Mouse (Mus musculus) ES-E14 (cell line): ENCODE measurements around the gene Arhgap17. TPM values are rescaled to one million over a fixed set of nuclear protein-coding genes. Genes with fewer than 3 reads are reported as not detected.

Experiments
- DNase-seq: peaks from one replicate; pipeline ENCODE4 v3.0.0-alpha.2; 2013; ENCODE audit warnings: low read depth, low spot score
- H3K27ac ChIP-seq: 2 replicates; pipeline ENCODE4 v1.5.1; 2012; ENCODE audit warnings: low read depth, mild to moderate bottlenecking, low read length, moderate library complexity, mixed read lengths; ENCODE audit not compliant: poor library complexity, insufficient read depth, severe bottlenecking
- H3K36me3 ChIP-seq: 2 replicates; pipeline ENCODE4 v1.6.1; 2012; ENCODE audit warnings: mild to moderate bottlenecking, low read length, moderate library complexity, mixed read lengths; ENCODE audit not compliant: control insufficient read depth, poor library complexity, insufficient read depth, severe bottlenecking
- H3K4me1 ChIP-seq, 2 experiments: fragments of 150-350 bp in 1 of 2; sonication (generic) in 1 of 2; 2 replicates each; pipeline ENCODE4 v1.6.1; 2012; ENCODE audit warnings: low read length in 2 of 2, mild to moderate bottlenecking in 1 of 2, mixed read lengths in 1 of 2; ENCODE audit not compliant: control insufficient read depth in 2 of 2, insufficient read depth in 2 of 2, poor library complexity in 1 of 2
- H3K4me3 ChIP-seq, 2 experiments: fragments of 150-350 bp in 1 of 2; sonication (generic) in 1 of 2; 2 replicates each; pipeline ENCODE4 v1.5.1; 2012; ENCODE audit warnings: low read length in 2 of 2, low read depth in 1 of 2, mild to moderate bottlenecking in 1 of 2, mixed read lengths in 1 of 2; ENCODE audit not compliant: insufficient read depth in 1 of 2, poor library complexity in 1 of 2, severe bottlenecking in 1 of 2
- H3K9ac ChIP-seq: 2 replicates; pipeline ENCODE4 v1.6.1; 2012; ENCODE audit warnings: low read depth, mild to moderate bottlenecking, low read length, mixed read lengths; ENCODE audit not compliant: poor library complexity, insufficient read depth, severe bottlenecking
- H3K9me3 ChIP-seq: fragments of 150-350 bp; sonication (generic); 2 replicates; pipeline ENCODE4 v1.6.1; 2012; ENCODE audit warnings: low read depth, mild to moderate bottlenecking, low read length; ENCODE audit not compliant: control insufficient read depth, insufficient read depth
- CHD2 ChIP-seq: IDR thresholded peaks from 2 replicates; pipeline ENCODE4 v1.6.1; 2014; ENCODE audit warnings: mild to moderate bottlenecking, low read depth, low read length, inconsistent platforms
- HCFC1 ChIP-seq: IDR thresholded peaks from 2 replicates; pipeline ENCODE4 v1.6.1; 2012; ENCODE audit warnings: low read length, inconsistent platforms, borderline replicate concordance; ENCODE audit not compliant: insufficient read depth
- MAFK ChIP-seq: IDR thresholded peaks from 2 replicates; pipeline ENCODE4 v1.6.1; 2014; ENCODE audit warnings: mild to moderate bottlenecking, low read depth, low read length, inconsistent platforms; ENCODE audit not compliant: insufficient read depth
- ZC3H11A ChIP-seq: IDR thresholded peaks from 2 replicates; pipeline ENCODE4 v1.6.1; 2012; ENCODE audit warnings: low read depth, mild to moderate bottlenecking, inconsistent platforms, low read length, borderline replicate concordance
- ZNF384 ChIP-seq: IDR thresholded peaks from 2 replicates; pipeline ENCODE4 v1.6.1; 2012; ENCODE audit warnings: low read depth, low read length, inconsistent platforms
- in situ Hi-C, 2 experiments: fragments of 600-800 bp; cut with MboI; formaldehyde crosslinking; loops; one replicate each; pipeline ENCODE4 v1.15.1; 2025; ENCODE audit warnings: low sequenced_read_pairs in 2 of 2, inconsistent platforms in 1 of 2; ENCODE audit not compliant: unreplicated experiment in 2 of 2
- total RNA-seq: library from RNA; depleted of rRNA; stranded (reverse); fragments of 300-350 nt; gene quantifications from 2 replicates; pipeline ENCODE4 v1.2.3, GENCODE M21; 2012

Gene Arhgap17
- total RNA-seq, 1 experiment = 9.5 TPM

- Histone ChIP-seq H3K4me1 (0 out of 4 replicates have a peak, but pooled peaks cover 0 to 2% of the 10 kb centered on the region in 2 experiments), H3K4me3 (no peak overlapping the region), H3K9me3 (no peaks in the 10 kb centered on the region), H3K27ac (no peak overlapping the region), H3K36me3 (no peaks in the 10 kb centered on the region; the same call in 1 of the 2 replicates), H3K9ac (no peak overlapping the region)
- TF ChIP-seq ZC3H11A (no peak), CHD2 (no peak), MAFK (no peak), HCFC1 (no peak), ZNF384 (no peak)
- in situ Hi-C loops = no loop called here
- no peak for DNase-seq
Measured at GRCm38 (mm10) chr7:123273056-123273455, 96.7 kb downstream of the Arhgap17 start.

- in situ Hi-C loops = no loop called here
- Histone ChIP-seq H3K4me3 (no peak overlapping the region), H3K9ac (no peak overlapping the region), H3K9me3 (no peaks in the 10 kb centered on the region), H3K4me1 (peaks cover 0 to 3% of the 10 kb centered on the region in 2 experiments; a peak in 1 of 4 replicates), H3K27ac (no peak overlapping the region), H3K36me3 (peaks cover 4% of the 10 kb centered on the region; the same call in 1 of the 2 replicates)
- no peak for TF ChIP-seq MAFK
- TF ChIP-seq HCFC1 = no peak
- no peak for DNase-seq
Measured at GRCm38 (mm10) chr7:123258103-123258502, 111.6 kb downstream of the Arhgap17 start.

GRCm38 (mm10) chr7:123254196-123254970 lies 115.3 kb downstream of the Arhgap17 start:
- no peak for DNase-seq
- Histone ChIP-seq H3K9me3 (no peaks in the 10 kb centered on the region), H3K9ac (no peak overlapping the region), H3K4me3 (no peak overlapping the region), H3K36me3 (peaks cover 7% of the 10 kb centered on the region; the same call in 1 of the 2 replicates), H3K4me1 (peaks cover 6 to 18% of the 10 kb centered on the region in 2 experiments), H3K27ac (no peak overlapping the region)
- in situ Hi-C loops = no loop called here
- TF ChIP-seq ZNF384 (no peak), HCFC1 (no peak), CHD2 (no peak), ZC3H11A (no peak), MAFK (no peak)

GRCm38 (mm10) chr7:123253396-123253795 lies 116.3 kb downstream of the Arhgap17 start:
- peaks cover 6% of the 10 kb centered on the region; the same call in 1 of the 2 replicates for H3K36me3 ChIP-seq
- TF ChIP-seq MAFK (no peak), ZC3H11A (no peak), HCFC1 (no peak), ZNF384 (no peak), CHD2 (no peak)
- H3K27ac ChIP-seq = no peak overlapping the region
- in situ Hi-C loops = no loop called here
- H3K9me3 ChIP-seq = no peaks in the 10 kb centered on the region
- no peak for DNase-seq
- no peak overlapping the region for H3K4me3 ChIP-seq
- peaks cover 6 to 18% of the 10 kb centered on the region in 2 experiments for H3K4me1 ChIP-seq
- H3K9ac ChIP-seq = no peak overlapping the region
